Mouse (Mus musculus) limb, embryonic 12.5 days (tissue): Measurements from ENCODE around the gene 2010111I01Rik. TPM values are rescaled to one million over a fixed set of nuclear protein-coding genes. Genes with fewer than 3 reads are reported as not detected.
"Not testable (repeated sequence)": the region's sequence is repeated elsewhere in the genome, so short reads cannot be mapped to it uniquely, and the experiment has no call there.

ENCODE experiments used
- ATAC-seq: fragments of 200-750 bp; cut with Nextera tagmentation; 2 replicates; pipeline ENCODE4 v1.8.0; 2017; ENCODE audit warnings: low read depth, moderate TSS enrichment; ENCODE audit not compliant: insufficient number of reproducible peaks, insufficient read depth, low FRiP score, low TSS enrichment
- H3K27ac ChIP-seq: fragments of 300-500 bp; sonication (generic); 2 replicates; pipeline ENCODE4 v1.5.1; 2016; ENCODE audit warnings: mild to moderate bottlenecking, moderate library complexity
- H3K27me3 ChIP-seq: fragments of 300-500 bp; sonication (generic); 2 replicates; pipeline ENCODE4 v1.6.1; 2016; ENCODE audit warnings: mild to moderate bottlenecking, moderate library complexity
- H3K36me3 ChIP-seq: fragments of 300-500 bp; sonication (generic); 2 replicates; pipeline ENCODE4 v1.6.1; 2016; ENCODE audit warnings: mild to moderate bottlenecking, moderate library complexity
- H3K4me1 ChIP-seq: fragments of 300-500 bp; sonication (generic); replicated peaks from 2 replicates; pipeline ENCODE4 v1.6.1; 2016
- H3K4me2 ChIP-seq: fragments of 300-500 bp; sonication (generic); 2 replicates; pipeline ENCODE4 v1.6.1; 2016; ENCODE audit warnings: mild to moderate bottlenecking, moderate library complexity
- H3K4me3 ChIP-seq: fragments of 300-500 bp; sonication (generic); replicated peaks from 2 replicates; pipeline ENCODE4 v1.5.1; 2016; ENCODE audit warnings: mild to moderate bottlenecking
- H3K9ac ChIP-seq: fragments of 300-500 bp; sonication (generic); replicated peaks from 2 replicates; pipeline ENCODE4 v1.6.1; 2016; ENCODE audit warnings: mild to moderate bottlenecking, moderate library complexity
- H3K9me3 ChIP-seq: fragments of 300-500 bp; sonication (generic); 2 replicates; pipeline ENCODE4 v1.6.1; 2016; ENCODE audit warnings: mild to moderate bottlenecking, moderate library complexity
- WGBS: fragments of 180-500 bp; shearing (Covaris S2); methylation state at CpG from one replicate; pipeline ENCODE4 v1.1.7; 2016; 5-methylcytosine and 5-hydroxymethylcytosine counted together
- polyA plus RNA-seq: library from polyadenylated mRNA; unstranded; fragments of >200 nt; fragmentation: Nextera tagmentation; extraction: Ambion mirVana; gene quantifications from 2 replicates; pipeline ENCODE4 v1.2.1, GENCODE M21; 2016

The 2010111I01Rik gene
- polyA plus RNA-seq, 1 experiment from 2014 or later, result 207 TPM

DNA sequence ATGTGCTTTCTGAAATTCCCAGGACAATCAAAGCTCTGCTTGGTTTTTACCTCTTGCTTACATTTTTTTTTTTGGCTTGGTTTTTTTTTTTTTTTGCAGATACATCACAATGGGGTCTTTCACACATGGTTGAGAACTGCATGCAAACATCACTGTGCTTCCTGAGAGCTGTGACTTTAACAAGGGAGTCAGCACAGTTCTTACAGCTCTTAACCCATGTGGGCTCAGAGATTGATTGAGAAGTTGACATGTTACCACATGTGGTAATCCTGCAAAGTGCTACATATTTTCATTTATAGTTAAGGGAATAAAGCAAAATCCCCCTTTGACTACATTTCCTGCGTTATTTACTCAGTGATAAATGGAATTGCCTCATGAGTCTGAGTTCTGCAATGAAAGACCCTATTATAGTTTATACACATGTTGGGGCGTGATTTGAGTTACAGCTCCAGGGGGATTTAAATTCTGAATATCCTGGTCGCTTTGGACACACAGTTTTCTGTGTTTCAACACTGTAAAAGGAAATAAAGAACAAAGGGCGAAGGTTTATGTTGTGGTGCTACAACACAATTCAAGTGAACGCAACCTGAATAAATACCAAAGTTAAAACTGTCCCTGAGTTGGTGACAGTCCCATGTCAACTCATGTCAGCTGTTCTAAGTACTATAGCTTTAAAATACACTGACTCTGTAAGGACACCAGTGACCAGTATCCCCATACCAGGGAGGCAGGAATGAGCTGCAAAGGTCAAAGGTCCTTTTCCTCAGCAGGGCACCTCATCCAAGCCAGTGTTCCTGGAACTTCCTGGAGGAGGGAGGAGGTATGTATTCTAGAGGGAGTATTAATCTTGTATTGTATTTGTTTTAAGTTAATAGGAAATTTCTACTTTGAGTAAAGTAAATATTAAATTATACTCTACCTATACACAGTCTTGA lies 29.1 kb downstream of the 2010111I01Rik start:
- ATAC-seq, result peak; percentile 93
- Histone ChIP-seq H3K4me3 (no peak overlapping the region), H3K4me1 (peaks cover 16% of the 10 kb centered on the region), H3K4me2 (no peak overlapping the region), H3K36me3 (no peaks in the 10 kb centered on the region), H3K9me3 (no peaks in the 10 kb centered on the region), H3K27me3 (no peaks in the 10 kb centered on the region), H3K9ac (no peak overlapping the region), H3K27ac (peak overlapping the region; percentile 86)
- WGBS, result 51% methylated on average over 5 of the region's 5 CpGs

GRCm38 (mm10) chr13:62996767-62997166 lies 32.1 kb downstream of the 2010111I01Rik start:
- no peak overlapping the region for H3K27ac ChIP-seq
- H3K27me3 ChIP-seq, result no peaks in the 10 kb centered on the region
- H3K36me3 ChIP-seq, result no peaks in the 10 kb centered on the region
- ATAC-seq, result no peak
- no peak overlapping the region for H3K4me3 ChIP-seq
- no peak overlapping the region for H3K4me2 ChIP-seq
- H3K4me1 ChIP-seq, result peaks cover 16% of the 10 kb centered on the region
- H3K9ac ChIP-seq, result no peak overlapping the region
- no peaks in the 10 kb centered on the region for H3K9me3 ChIP-seq
- 90% methylated on average over 2 of the region's 2 CpGs for WGBS

DNA sequence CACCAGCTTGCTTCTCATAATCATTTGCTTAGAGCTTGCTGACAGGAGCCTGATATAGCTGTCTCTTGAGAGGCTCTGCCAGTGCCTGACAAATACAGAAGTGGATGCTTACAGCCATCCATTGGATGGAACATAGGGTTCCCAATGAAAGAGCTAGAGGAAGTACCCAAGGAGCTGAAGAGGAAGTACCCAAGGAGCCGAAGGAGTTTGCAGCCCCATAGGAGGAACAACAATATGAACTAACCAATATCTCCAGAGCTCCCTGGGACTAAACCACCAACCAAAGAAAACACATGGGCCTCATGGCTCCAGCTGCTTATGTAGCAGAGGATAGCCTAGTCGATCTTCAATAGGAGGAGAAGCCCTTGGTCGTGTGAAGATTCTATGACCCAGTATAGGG lies 42.8 kb downstream of the 2010111I01Rik start:
- not testable (repeated sequence) for H3K4me2 ChIP-seq, H3K4me1 ChIP-seq, H3K9me3 ChIP-seq, H3K9ac ChIP-seq, H3K27ac ChIP-seq, ATAC-seq, H3K27me3 ChIP-seq, H3K4me3 ChIP-seq, H3K36me3 ChIP-seq
- WGBS, result 87% methylated on average over 3 of the region's 3 CpGs

DNA sequence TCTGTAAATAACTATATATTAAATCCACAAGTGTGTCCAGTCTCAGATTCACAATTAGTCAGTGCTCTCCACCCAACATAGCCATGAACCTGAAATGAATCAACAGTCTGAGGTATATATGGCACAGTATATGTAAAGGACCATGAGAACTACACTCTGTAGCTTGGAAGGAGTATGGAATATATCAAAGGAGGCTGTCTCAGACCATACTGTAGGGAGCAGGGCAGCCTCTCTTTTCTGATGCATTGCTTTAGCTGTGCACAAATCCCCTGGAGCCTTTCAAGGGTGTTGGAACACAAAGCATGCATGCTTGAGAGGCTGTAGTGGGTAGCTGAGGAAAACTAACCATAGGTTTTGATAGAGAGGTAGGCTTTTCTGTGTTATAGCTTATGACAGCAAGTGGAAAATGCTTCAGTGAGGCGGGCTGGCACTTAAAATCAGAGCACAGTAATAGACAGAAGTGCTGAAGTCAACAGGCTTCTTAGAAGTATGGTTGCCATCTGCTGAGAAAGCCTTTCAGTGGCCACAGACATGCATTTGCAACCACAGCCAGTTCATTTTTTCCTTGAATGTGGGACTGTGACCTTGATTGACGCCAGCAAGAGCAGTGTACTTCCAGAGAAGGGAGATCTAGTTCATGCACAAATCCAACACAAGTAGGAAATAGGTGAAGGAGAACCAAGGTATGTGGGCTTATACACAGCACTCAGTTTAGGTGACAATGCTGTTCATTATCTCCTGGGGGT lies 45.8 kb downstream of the 2010111I01Rik start:
- H3K4me1 ChIP-seq, result peaks cover 4% of the 10 kb centered on the region; the same call in 1 of the 2 replicates
- H3K4me2 ChIP-seq, result no peak overlapping the region
- H3K27me3 ChIP-seq, result no peaks in the 10 kb centered on the region
- WGBS, result 86% methylated on average over 2 of the region's 2 CpGs
- no peak overlapping the region for H3K9ac ChIP-seq
- H3K27ac ChIP-seq, result no peak overlapping the region
- H3K36me3 ChIP-seq, result 0 out of 2 replicates have a peak, but pooled peaks cover 2% of the 10 kb centered on the region
- H3K9me3 ChIP-seq, result no peaks in the 10 kb centered on the region
- no peak overlapping the region for H3K4me3 ChIP-seq
- no peak for ATAC-seq

DNA sequence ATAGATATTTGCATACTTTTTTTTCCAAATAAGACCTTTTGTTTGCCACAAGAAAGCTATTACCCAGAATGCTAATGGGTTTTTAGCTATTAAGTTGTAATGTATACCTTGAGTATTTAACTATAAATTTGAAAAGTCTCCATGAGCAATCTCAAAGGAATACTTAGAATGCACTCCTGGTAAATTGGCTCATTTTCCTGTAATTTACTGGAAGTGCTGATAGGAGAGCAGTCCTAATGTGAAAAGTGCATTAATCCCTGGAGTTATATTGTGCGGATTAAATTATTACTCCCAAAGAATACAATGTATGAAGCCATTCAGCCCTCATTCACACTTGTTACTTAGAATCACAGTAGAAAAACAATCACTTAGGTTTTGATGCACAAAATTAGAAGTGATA lies 49.7 kb downstream of the 2010111I01Rik start:
- no peaks in the 10 kb centered on the region for H3K9me3 ChIP-seq
- H3K27me3 ChIP-seq, result no peaks in the 10 kb centered on the region
- ATAC-seq, result no peak
- H3K27ac ChIP-seq, result no peak overlapping the region
- no peak overlapping the region for H3K4me2 ChIP-seq
- H3K9ac ChIP-seq, result no peak overlapping the region
- 0 out of 2 replicates have a peak, but pooled peaks cover 5% of the 10 kb centered on the region for H3K36me3 ChIP-seq
- no peak overlapping the region for H3K4me3 ChIP-seq
- 76% methylated on average over 1 of the region's 1 CpGs for WGBS
- H3K4me1 ChIP-seq, result peaks cover 4% of the 10 kb centered on the region; the same call in 1 of the 2 replicates

DNA sequence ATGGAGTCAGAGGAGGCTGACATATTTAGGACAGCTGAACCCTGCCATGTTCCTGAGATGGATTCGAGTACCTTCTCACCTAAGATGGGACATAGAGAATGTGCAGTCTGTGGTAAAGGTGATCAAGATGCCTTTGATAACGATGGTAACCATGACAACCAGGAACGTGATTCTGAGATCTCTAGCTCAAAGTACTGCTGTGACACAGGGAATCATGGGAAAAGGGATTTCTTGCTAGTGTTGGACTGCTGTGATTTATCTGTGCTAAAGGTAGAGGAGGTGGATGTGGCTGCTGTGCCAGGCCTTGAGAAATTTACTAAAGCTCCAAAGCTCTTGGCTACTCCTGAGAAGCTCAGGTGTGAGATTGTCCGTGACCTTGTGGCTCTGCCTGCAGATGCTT lies 50.7 kb downstream of the 2010111I01Rik start:
- no peak for ATAC-seq
- 76% methylated on average over 4 of the region's 4 CpGs for WGBS

GRCm38 (mm10) chr13:63016056-63016455 lies 51.4 kb downstream of the 2010111I01Rik start:
- H3K4me3 ChIP-seq, result no peak overlapping the region
- no peak for ATAC-seq
- WGBS, result 96% methylated on average over 3 of the region's 3 CpGs

More for the DNA sequence above, 50.7 kb downstream of the 2010111I01Rik start:
- Histone ChIP-seq H3K4me2 (no peak overlapping the region), H3K4me1 (no peaks in the 10 kb centered on the region; the same call in 1 of the 2 replicates), H3K4me3 (no peak overlapping the region), H3K9ac (no peak overlapping the region), H3K27me3 (no peaks in the 10 kb centered on the region), H3K36me3 (0 out of 2 replicates have a peak, but pooled peaks cover 5% of the 10 kb centered on the region), H3K9me3 (no peaks in the 10 kb centered on the region), H3K27ac (no peak overlapping the region)

GRCm38 (mm10) chr13:63023243-63024217 lies 58.8 kb downstream of the 2010111I01Rik start:
- H3K4me1 ChIP-seq, result peaks cover 22% of the 10 kb centered on the region
- H3K36me3 ChIP-seq, result no peaks in the 10 kb centered on the region
- no peak overlapping the region for H3K9ac ChIP-seq
- no peaks in the 10 kb centered on the region for H3K9me3 ChIP-seq
- H3K27ac ChIP-seq, result peak overlapping the region; percentile 85
- no peak overlapping the region for H3K4me3 ChIP-seq
- peak overlapping the region; percentile 23; the same call in 1 of the 2 replicates for H3K4me2 ChIP-seq
- WGBS, result 36% methylated on average over 7 of the region's 7 CpGs
- peak; percentile 87 for ATAC-seq
- H3K27me3 ChIP-seq, result no peaks in the 10 kb centered on the region

More at GRCm38 (mm10) chr13:63016056-63016455, 51.4 kb downstream of the 2010111I01Rik start:
- Histone ChIP-seq H3K36me3 (0 out of 2 replicates have a peak, but pooled peaks cover 5% of the 10 kb centered on the region), H3K4me2 (no peak overlapping the region), H3K27me3 (no peaks in the 10 kb centered on the region), H3K27ac (no peak overlapping the region), H3K9ac (no peak overlapping the region), H3K9me3 (no peaks in the 10 kb centered on the region), H3K4me1 (no peaks in the 10 kb centered on the region)

DNA sequence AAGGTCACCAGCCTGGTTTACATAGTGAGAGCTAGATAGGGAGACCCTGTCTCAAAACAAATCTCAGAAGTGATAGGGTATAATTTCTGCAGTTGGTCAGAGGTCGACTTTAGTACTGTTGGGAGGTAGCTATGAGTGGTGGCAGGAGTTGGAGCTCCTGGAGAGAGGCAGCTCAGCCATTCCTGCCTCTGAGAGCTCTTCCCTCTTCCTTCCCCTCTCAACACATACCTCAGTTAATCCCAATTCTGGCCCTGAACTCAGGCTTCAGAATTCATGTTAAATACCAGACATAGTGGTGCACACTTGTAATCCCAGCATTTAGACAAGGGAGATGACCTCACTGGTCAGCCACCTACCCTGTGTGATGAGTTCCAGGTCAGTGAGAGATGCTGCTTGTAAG lies 65.3 kb downstream of the 2010111I01Rik start:
- Histone ChIP-seq H3K4me3 (no peak overlapping the region), H3K4me2 (no peak overlapping the region), H3K36me3 (no peaks in the 10 kb centered on the region), H3K4me1 (peaks cover 8% of the 10 kb centered on the region), H3K9me3 (no peaks in the 10 kb centered on the region), H3K27me3 (no peaks in the 10 kb centered on the region), H3K9ac (no peak overlapping the region), H3K27ac (no peak overlapping the region)
- ATAC-seq, result no peak
- 59% methylated on average over 1 of the region's 1 CpGs for WGBS

DNA sequence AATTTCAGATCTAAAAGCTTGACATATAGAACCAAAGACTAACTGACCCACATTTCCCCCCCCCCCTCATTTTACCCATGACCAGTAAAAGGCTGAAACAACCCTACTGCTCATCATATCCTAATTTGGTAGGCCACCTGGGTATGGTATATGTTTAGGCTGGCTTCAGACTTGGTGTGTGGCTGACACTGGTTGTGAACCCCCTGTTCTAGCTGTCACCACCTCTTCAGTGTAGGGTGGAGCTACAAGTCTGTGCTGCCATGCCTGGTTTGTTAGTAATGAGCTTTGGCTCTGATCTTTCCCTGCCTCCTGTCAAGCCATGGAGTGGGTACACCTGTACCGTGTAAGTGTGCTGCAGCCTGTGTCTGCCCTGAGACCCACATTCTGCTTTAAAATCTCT lies 66.6 kb downstream of the 2010111I01Rik start:
- no peaks in the 10 kb centered on the region for H3K27me3 ChIP-seq
- no peak overlapping the region for H3K27ac ChIP-seq
- H3K9me3 ChIP-seq, result no peaks in the 10 kb centered on the region
- no peak for ATAC-seq
- H3K4me2 ChIP-seq, result no peak overlapping the region
- WGBS, result 84% methylated on average over 1 of the region's 1 CpGs
- H3K4me1 ChIP-seq, result peaks cover 8% of the 10 kb centered on the region
- H3K9ac ChIP-seq, result no peak overlapping the region
- H3K36me3 ChIP-seq, result no peaks in the 10 kb centered on the region
- no peak overlapping the region for H3K4me3 ChIP-seq
